Mouse (Mus musculus) MEL (cell line): ENCODE measurements around the gene Arf6. TPM values are rescaled to one million over a fixed set of nuclear protein-coding genes. Genes with fewer than 3 reads are reported as not detected.

ENCODE experiments used
- DNase-seq: peaks from one replicate; pipeline ENCODE4 v3.0.0; 2011; ENCODE audit warnings: low read depth, low spot score
- H3K27ac ChIP-seq: 2 replicates; pipeline ENCODE4 v1.5.1; 2012; ENCODE audit warnings: low read depth, mild to moderate bottlenecking, control low read depth, low read length, moderate library complexity; ENCODE audit not compliant: control insufficient read depth
- H3K27me3 ChIP-seq, 2 experiments: fragments of 150-350 bp in 1 of 2; sonication (generic) in 1 of 2; 2 replicates each; pipeline ENCODE4 v1.6.1; 2012; ENCODE audit warnings: low read length in 2 of 2, mild to moderate bottlenecking in 2 of 2, improper control_type of control experiment in 1 of 2, moderate library complexity in 1 of 2; ENCODE audit not compliant: insufficient read depth in 2 of 2, control insufficient read depth in 1 of 2
- H3K36me3 ChIP-seq, 2 experiments: 2 replicates each; pipeline ENCODE4 v1.6.1; 2012 to 2014; ENCODE audit warnings: low read length in 2 of 2, improper control_type of control experiment in 1 of 2, inconsistent platforms in 1 of 2, mild to moderate bottlenecking in 1 of 2; ENCODE audit not compliant: insufficient read depth in 2 of 2, control insufficient read depth in 1 of 2
- H3K4me1 ChIP-seq, 2 experiments: fragments of 150-350 bp in 1 of 2; sonication (generic) in 1 of 2; 2 replicates each; pipeline ENCODE4 v1.6.1; 2012; ENCODE audit warnings: low read length in 2 of 2, improper control_type of control experiment in 1 of 2, mild to moderate bottlenecking in 1 of 2; ENCODE audit not compliant: insufficient read depth in 2 of 2, control insufficient read depth in 1 of 2
- H3K4me3 ChIP-seq, 2 experiments: fragments of 150-350 bp in 1 of 2; sonication (generic) in 1 of 2; 2 replicates each; pipeline ENCODE4 v1.5.1; 2012; ENCODE audit warnings: low read depth in 2 of 2, low read length in 2 of 2, mild to moderate bottlenecking in 2 of 2, moderate library complexity in 2 of 2, control low read depth in 1 of 2, improper control_type of control experiment in 1 of 2; ENCODE audit not compliant: control insufficient read depth in 1 of 2, insufficient read depth in 1 of 2
- H3K79me2 ChIP-seq: 2 replicates; pipeline ENCODE4 v1.6.1; 2012; ENCODE audit warnings: mild to moderate bottlenecking, low read length, moderate library complexity; ENCODE audit not compliant: control insufficient read depth, poor library complexity, insufficient read depth
- H3K9ac ChIP-seq: 2 replicates; pipeline ENCODE4 v1.6.1; 2012; ENCODE audit warnings: low read depth, mild to moderate bottlenecking, control low read depth, low read length, moderate library complexity; ENCODE audit not compliant: control insufficient read depth, poor library complexity, severe bottlenecking
- H3K9me3 ChIP-seq: fragments of 150-350 bp; sonication (generic); replicated peaks from 2 replicates; pipeline ENCODE4 v1.6.1; 2012; ENCODE audit warnings: mild to moderate bottlenecking, low read length, improper control_type of control experiment, moderate library complexity; ENCODE audit not compliant: insufficient read depth
- BHLHE40 ChIP-seq: IDR thresholded peaks from 2 replicates; pipeline ENCODE4 v1.6.1; 2012; ENCODE audit warnings: low read depth, mild to moderate bottlenecking, inconsistent platforms, low read length, improper control_type of control experiment, borderline replicate concordance
- CHD1 ChIP-seq: IDR thresholded peaks from 2 replicates; pipeline ENCODE4 v1.6.1; 2012; ENCODE audit warnings: low read depth, mild to moderate bottlenecking, inconsistent platforms, low read length, improper control_type of control experiment
- CTCF ChIP-seq, 3 experiments: IDR thresholded peaks in 2 of 3; conservative IDR thresholded peaks in 1 of 3; 2 replicates each; pipeline ENCODE4 v1.5.1; 2011 to 2012; ENCODE audit warnings: low read length in 3 of 3, low read depth in 2 of 3, mild to moderate bottlenecking in 2 of 3, improper control_type of control experiment in 1 of 3, inconsistent platforms in 1 of 3, mixed read lengths in 1 of 3, moderate library complexity in 1 of 3; ENCODE audit not compliant: control insufficient read depth in 1 of 3, insufficient read depth in 1 of 3, poor library complexity in 1 of 3, severe bottlenecking in 1 of 3
- EP300 ChIP-seq, 2 experiments: IDR thresholded peaks; 2 replicates each; pipeline ENCODE4 v1.6.1; 2011; ENCODE audit warnings: improper control_type of control experiment in 2 of 2, low read length in 2 of 2, low read depth in 1 of 2, mild to moderate bottlenecking in 1 of 2
- ETS1 ChIP-seq: IDR thresholded peaks from 2 replicates; pipeline ENCODE4 v1.6.1; 2012; ENCODE audit warnings: low read depth, mild to moderate bottlenecking, inconsistent platforms, low read length, improper control_type of control experiment, moderate library complexity
- HCFC1 ChIP-seq: IDR thresholded peaks from 2 replicates; pipeline ENCODE4 v1.6.1; 2012; ENCODE audit warnings: low read depth, mild to moderate bottlenecking, inconsistent platforms, low read length, improper control_type of control experiment, moderate library complexity
- KAT2A ChIP-seq: conservative IDR thresholded peaks from 2 replicates; pipeline ENCODE4 v1.6.1; 2012; ENCODE audit warnings: low read depth, low read length, improper control_type of control experiment, inconsistent platforms
- MEF2A ChIP-seq: IDR thresholded peaks from 2 replicates; pipeline ENCODE4 v1.6.1; 2014; ENCODE audit warnings: low read depth, mild to moderate bottlenecking, inconsistent platforms, low read length, improper control_type of control experiment; ENCODE audit not compliant: poor library complexity, insufficient replicate concordance, severe bottlenecking; ENCODE audit errors: extremely low read depth
- MXI1 ChIP-seq: IDR thresholded peaks from 2 replicates; pipeline ENCODE4 v1.6.1; 2011; ENCODE audit warnings: mild to moderate bottlenecking, low read depth, low read length, improper control_type of control experiment
- MYC ChIP-seq: IDR thresholded peaks from 2 replicates; pipeline ENCODE4 v1.6.1; 2011; ENCODE audit warnings: low read depth, mild to moderate bottlenecking, low read length, improper control_type of control experiment, moderate library complexity
- NELFE ChIP-seq: IDR thresholded peaks from 2 replicates; pipeline ENCODE4 v1.6.1; 2011; ENCODE audit warnings: low read depth, low read length, improper control_type of control experiment
- NRF1 ChIP-seq: IDR thresholded peaks from 2 replicates; pipeline ENCODE4 v1.6.1; 2014; ENCODE audit warnings: low read depth, mild to moderate bottlenecking, inconsistent platforms, low read length, improper control_type of control experiment, moderate library complexity; ENCODE audit not compliant: poor library complexity, insufficient read depth, severe bottlenecking
- RAD21 ChIP-seq: IDR thresholded peaks from 2 replicates; pipeline ENCODE4 v1.6.1; 2011; ENCODE audit warnings: mild to moderate bottlenecking, low read depth, low read length, improper control_type of control experiment
- SIN3A ChIP-seq: IDR thresholded peaks from 2 replicates; pipeline ENCODE4 v1.6.1; 2012; ENCODE audit warnings: low read length, improper control_type of control experiment, inconsistent platforms
- SMC3 ChIP-seq: IDR thresholded peaks from 2 replicates; pipeline ENCODE4 v1.6.1; 2011; ENCODE audit warnings: low read depth, low read length, improper control_type of control experiment
- TBP ChIP-seq: IDR thresholded peaks from 2 replicates; pipeline ENCODE4 v1.8.0; 2011; ENCODE audit warnings: low read depth, low read length, improper control_type of control experiment
- UBTF ChIP-seq: IDR thresholded peaks from 2 replicates; pipeline ENCODE4 v1.6.1; 2012; ENCODE audit warnings: low read depth, mild to moderate bottlenecking, inconsistent platforms, low read length, improper control_type of control experiment, moderate library complexity, borderline replicate concordance; ENCODE audit not compliant: insufficient read depth
- USF1 ChIP-seq: IDR thresholded peaks from 2 replicates; pipeline ENCODE4 v1.6.1; 2014; ENCODE audit warnings: low read depth, mild to moderate bottlenecking, inconsistent platforms, low read length, improper control_type of control experiment, moderate library complexity
- USF2 ChIP-seq, 2 experiments: IDR thresholded peaks; 2 replicates each; pipeline ENCODE4 v1.6.1; 2011 to 2012; ENCODE audit warnings: improper control_type of control experiment in 2 of 2, low read length in 2 of 2, borderline replicate concordance in 1 of 2, inconsistent platforms in 1 of 2, low read depth in 1 of 2, mild to moderate bottlenecking in 1 of 2; ENCODE audit not compliant: insufficient read depth in 1 of 2
- ZC3H11A ChIP-seq: IDR thresholded peaks from 2 replicates; pipeline ENCODE4 v1.6.1; 2012; ENCODE audit warnings: low read depth, mild to moderate bottlenecking, inconsistent platforms, low read length, improper control_type of control experiment
- ZNF384 ChIP-seq: IDR thresholded peaks from 2 replicates; pipeline ENCODE4 v1.6.1; 2012; ENCODE audit warnings: low read depth, mild to moderate bottlenecking, inconsistent platforms, low read length, improper control_type of control experiment
- polyA plus RNA-seq, 2 experiments: library from polyadenylated mRNA; stranded (reverse) in 1 of 2; unstranded in 1 of 2; fragments of >175 nt in 1 of 2; fragments of >200 nt in 1 of 2; gene quantifications; 2 replicates each; pipeline versions ENCODE4 v1.2.1 to v1.2.4; 2012; ENCODE audit warnings: low replicate concordance in 2 of 2, low read depth in 1 of 2; ENCODE audit not compliant: insufficient read length in 2 of 2, insufficient read depth in 1 of 2, missing spikeins in 1 of 2
- total RNA-seq: library from RNA; depleted of rRNA; stranded (reverse); fragments of 300-350 nt; gene quantifications from 2 replicates; pipeline ENCODE4 v1.2.3, GENCODE M21; 2012

Gene Arf6
- total and polyA plus RNA-seq, 3 experiments: 140 to 192 (median 181) TPM

DNA sequence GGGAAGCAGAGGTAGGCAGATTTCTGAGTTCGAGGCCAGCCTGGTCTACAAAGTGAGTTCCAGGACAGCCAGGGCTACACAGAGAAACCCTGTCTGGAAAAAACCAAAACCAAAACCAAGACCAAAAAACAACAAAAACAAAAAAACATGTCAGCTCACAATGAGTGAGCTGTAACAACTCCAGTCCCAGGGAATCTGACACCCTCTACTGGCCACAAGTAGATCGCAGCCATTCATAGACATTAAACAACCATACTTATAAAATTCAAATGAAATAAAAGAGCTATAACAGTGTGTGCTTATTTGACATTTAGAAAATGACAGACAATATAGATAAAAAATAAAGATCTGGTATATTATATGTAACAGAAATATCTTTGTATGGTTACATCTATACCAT lies 38.4 kb upstream of the Arf6 start:
- Histone ChIP-seq H3K4me3 (no peak overlapping the region), H3K36me3 (peaks cover 13 to 45% of the 10 kb centered on the region in 2 experiments), H3K79me2 (no peaks in the 10 kb centered on the region; the same call in 1 of the 2 replicates), H3K27ac (no peak overlapping the region), H3K9ac (no peak overlapping the region), H3K9me3 (no peaks in the 10 kb centered on the region), H3K4me1 (peaks cover 3 to 5% of the 10 kb centered on the region in 2 experiments; a peak in 3 of 4 replicates), H3K27me3 (no peaks in the 10 kb centered on the region)
- peak; percentile 69 for DNase-seq
- TF ChIP-seq CTCF (IDR thresholded peaks at IDR 0.05 in 2 of 3, conservative IDR thresholded peaks at IDR 0.05 in 1 of 3; ENCODE audit: control insufficient read depth in 1 of 3, insufficient read depth in 1 of 3, low read depth in 2 of 3, low read length in 3 of 3, poor library complexity in 1 of 3, severe bottlenecking in 1 of 3) (peak; percentile 46 to 74 (median 54); a peak in 5 of 6 replicates), SIN3A (0 out of 2 replicates have a peak, but pooled peaks have one; percentile 42), ZNF384 (peak; percentile 47; the same call in 1 of the 2 replicates), RAD21 (peak; percentile 61), CHD1 (no peak), SMC3 (peak; percentile 68), UBTF (no peak), ZC3H11A (peak; percentile 43), EP300 (IDR thresholded peaks at IDR 0.05; ENCODE audit: low read depth in 1 of 2, low read length in 2 of 2) (0 out of 4 replicates have a peak, but pooled peaks of 1 of the 2 experiments have one; percentile 7)

DNA sequence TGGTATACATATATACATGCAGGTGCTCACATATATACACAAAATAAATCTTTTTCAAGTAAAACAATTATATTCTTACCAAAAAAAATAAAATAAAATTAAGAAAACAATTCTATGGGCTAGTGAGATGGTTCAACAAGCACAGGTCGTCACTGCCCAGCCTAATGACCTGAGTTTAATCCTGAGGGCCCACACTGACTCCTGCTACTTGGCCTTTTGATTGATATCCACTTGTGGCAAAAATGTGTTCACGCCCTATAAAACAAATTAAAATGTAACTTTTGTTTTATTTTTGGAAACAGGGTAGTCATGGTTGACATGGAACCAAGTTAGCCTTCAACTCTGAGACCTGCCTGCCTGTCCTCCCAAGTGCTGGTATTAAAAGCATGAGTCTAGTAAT lies 22.0 kb upstream of the Arf6 start:
- no peak for DNase-seq
- H3K36me3 ChIP-seq: peaks cover 2 to 35% of the 10 kb centered on the region in 2 experiments
- no peaks in the 10 kb centered on the region for H3K79me2 ChIP-seq
- no peaks in the 10 kb centered on the region for H3K27me3 ChIP-seq
- H3K9me3 ChIP-seq: no peaks in the 10 kb centered on the region
- TF ChIP-seq BHLHE40 (no peak), ETS1 (no peak), USF2 (IDR thresholded peaks at IDR 0.05; ENCODE audit: borderline replicate concordance in 1 of 2, insufficient read depth in 1 of 2, low read depth in 1 of 2, low read length in 2 of 2) (no peak), SIN3A (no peak), ZC3H11A (no peak), MXI1 (no peak), MEF2A (no peak), EP300 (IDR thresholded peaks at IDR 0.05; ENCODE audit: low read depth in 1 of 2, low read length in 2 of 2) (no peak), UBTF (no peak), NRF1 (no peak), NELFE (no peak), KAT2A (no peak), TBP (no peak), USF1 (no peak), MYC (no peak), RAD21 (no peak), HCFC1 (no peak), CHD1 (no peak)
- no peak overlapping the region for H3K27ac ChIP-seq
- no peaks in the 10 kb centered on the region for H3K4me1 ChIP-seq
- no peak overlapping the region for H3K4me3 ChIP-seq
- no peak overlapping the region for H3K9ac ChIP-seq
